Mouse (Mus musculus) CH12.LX (cell line): Measurements from ENCODE around the gene Sema6d. TPM values are rescaled to one million over a fixed set of nuclear protein-coding genes. Genes with fewer than 3 reads are reported as not detected.

ENCODE experiments used
- DNase-seq: peaks from one replicate; pipeline ENCODE4 v3.0.0-alpha.2; 2013; ENCODE audit errors: extremely low read depth
- H3K27ac ChIP-seq: 2 replicates; pipeline ENCODE4 v1.5.1; 2012; ENCODE audit warnings: low read depth, mild to moderate bottlenecking, control low read depth, moderate library complexity; ENCODE audit not compliant: insufficient read depth
- H3K27me3 ChIP-seq: replicated peaks from 2 replicates; pipeline ENCODE3; 2012; ENCODE audit warnings: inconsistent platforms
- H3K36me3 ChIP-seq, 2 experiments: replicated peaks in 1 of 2; 2 replicates each; pipeline versions ENCODE3 to v1.6.1; 2012; ENCODE audit warnings: inconsistent platforms in 1 of 2, low read length in 1 of 2, mild to moderate bottlenecking in 1 of 2, mixed read lengths in 1 of 2, moderate library complexity in 1 of 2; ENCODE audit not compliant: control insufficient read depth in 1 of 2, insufficient read depth in 1 of 2
- H3K4me1 ChIP-seq, 2 experiments: 2 replicates each; pipeline ENCODE4 v1.6.1; 2012; ENCODE audit warnings: inconsistent platforms in 1 of 2, moderate library complexity in 1 of 2; ENCODE audit not compliant: insufficient read depth in 2 of 2, control insufficient read depth in 1 of 2
- H3K4me2 ChIP-seq: 2 replicates; pipeline ENCODE4 v1.6.1; 2012; ENCODE audit warnings: low read depth, mild to moderate bottlenecking, control low read depth; ENCODE audit not compliant: poor library complexity, insufficient read depth, severe bottlenecking
- H3K4me3 ChIP-seq, 3 experiments: fragments of 150-350 bp in 1 of 3; sonication (generic) in 1 of 3; replicated peaks in 1 of 3; 2 replicates each; pipeline versions ENCODE3 to v1.5.1; 2011 to 2012; ENCODE audit warnings: low read depth in 2 of 3, low read length in 2 of 3, mild to moderate bottlenecking in 2 of 3, moderate library complexity in 2 of 3, control low read depth in 1 of 3, improper control_type of control experiment in 1 of 3, inconsistent platforms in 1 of 3, mixed read lengths in 1 of 3; ENCODE audit not compliant: poor library complexity in 1 of 3
- H3K79me2 ChIP-seq: replicated peaks from 2 replicates; pipeline ENCODE4 v1.6.1; 2012; ENCODE audit warnings: mild to moderate bottlenecking, moderate library complexity; ENCODE audit not compliant: control insufficient read depth, poor library complexity, insufficient read depth, severe bottlenecking; ENCODE audit errors: extremely low read depth
- H3K9ac ChIP-seq: 2 replicates; pipeline ENCODE4 v1.6.1; 2012; ENCODE audit warnings: low read depth, mild to moderate bottlenecking, control low read depth, moderate library complexity; ENCODE audit not compliant: insufficient read depth
- H3K9me3 ChIP-seq: replicated peaks from 2 replicates; pipeline ENCODE3; 2012; ENCODE audit warnings: low read length, inconsistent platforms, mixed read lengths
- CHD1 ChIP-seq: IDR thresholded peaks from 2 replicates; pipeline ENCODE4 v1.6.1; 2012; ENCODE audit warnings: low read depth, low read length, improper control_type of control experiment, inconsistent platforms
- CTCF ChIP-seq, 2 experiments: IDR thresholded peaks in 1 of 2; conservative IDR thresholded peaks in 1 of 2; 2 replicates each; pipeline ENCODE4 v1.5.1; 2011 to 2012; ENCODE audit warnings: low read depth in 2 of 2, low read length in 2 of 2, improper control_type of control experiment in 1 of 2, inconsistent platforms in 1 of 2, mild to moderate bottlenecking in 1 of 2, moderate library complexity in 1 of 2
- EP300 ChIP-seq: IDR thresholded peaks from 2 replicates; pipeline ENCODE4 v1.6.1; 2011; ENCODE audit warnings: low read length, improper control_type of control experiment
- ETS1 ChIP-seq: conservative IDR thresholded peaks from 2 replicates; pipeline ENCODE4 v1.6.1; 2012; ENCODE audit warnings: low read depth, mild to moderate bottlenecking, inconsistent platforms, low read length, improper control_type of control experiment, moderate library complexity
- GABPA ChIP-seq: IDR thresholded peaks from 2 replicates; pipeline ENCODE4 v1.6.1; 2012; ENCODE audit warnings: low read depth, low read length, improper control_type of control experiment, inconsistent platforms; ENCODE audit not compliant: insufficient replicate concordance
- HCFC1 ChIP-seq: IDR thresholded peaks from 2 replicates; pipeline ENCODE4 v1.6.1; 2012; ENCODE audit warnings: low read depth, mild to moderate bottlenecking, inconsistent platforms, low read length, improper control_type of control experiment
- JUN ChIP-seq: IDR thresholded peaks from 2 replicates; pipeline ENCODE4 v1.6.1; 2011; ENCODE audit warnings: low read depth, mild to moderate bottlenecking, low read length, improper control_type of control experiment, moderate library complexity; ENCODE audit not compliant: insufficient read depth
- MAFK ChIP-seq: IDR thresholded peaks from 2 replicates; pipeline ENCODE4 v1.6.1; 2011; ENCODE audit warnings: low read length, improper control_type of control experiment; ENCODE audit not compliant: insufficient replicate concordance
- MAZ ChIP-seq: IDR thresholded peaks from 2 replicates; pipeline ENCODE4 v1.6.1; 2012; ENCODE audit warnings: low read depth, mild to moderate bottlenecking, inconsistent platforms, low read length, improper control_type of control experiment, moderate library complexity
- MEF2A ChIP-seq: IDR thresholded peaks from 2 replicates; pipeline ENCODE4 v1.6.1; 2014; ENCODE audit warnings: low read depth, mild to moderate bottlenecking, inconsistent platforms, low read length, improper control_type of control experiment, borderline replicate concordance
- MYC ChIP-seq: IDR thresholded peaks from 2 replicates; pipeline ENCODE4 v1.6.1; 2011; ENCODE audit warnings: low read depth, mild to moderate bottlenecking, improper control_type of control experiment, low read length
- PAX5 ChIP-seq: IDR thresholded peaks from 2 replicates; pipeline ENCODE4 v1.6.1; 2012; ENCODE audit warnings: low read length, inconsistent platforms, mixed read lengths
- POLR2AphosphoS2 ChIP-seq: IDR thresholded peaks from 2 replicates; pipeline ENCODE4 v1.6.1; 2011; ENCODE audit warnings: low read depth, low read length, improper control_type of control experiment
- RAD21 ChIP-seq: IDR thresholded peaks from 2 replicates; pipeline ENCODE4 v1.6.1; 2011; ENCODE audit warnings: low read depth, mild to moderate bottlenecking, low read length, improper control_type of control experiment, moderate library complexity
- RCOR1 ChIP-seq: conservative IDR thresholded peaks from 2 replicates; pipeline ENCODE4 v1.6.1; 2012; ENCODE audit warnings: low read depth, mild to moderate bottlenecking, inconsistent platforms, low read length, improper control_type of control experiment
- SIN3A ChIP-seq: IDR thresholded peaks from 2 replicates; pipeline ENCODE4 v1.6.1; 2012; ENCODE audit warnings: low read length, improper control_type of control experiment, inconsistent platforms
- TBP ChIP-seq: conservative IDR thresholded peaks from 2 replicates; pipeline ENCODE4 v1.6.1; 2011; ENCODE audit warnings: low read depth, low read length, improper control_type of control experiment
- USF1 ChIP-seq: IDR thresholded peaks from 2 replicates; pipeline ENCODE4 v1.6.1; 2014; ENCODE audit warnings: low read depth, mild to moderate bottlenecking, inconsistent platforms, low read length, improper control_type of control experiment
- ZKSCAN1 ChIP-seq: IDR thresholded peaks from 2 replicates; pipeline ENCODE4 v1.6.1; 2012; ENCODE audit warnings: low read depth, inconsistent platforms, low read length, improper control_type of control experiment, borderline replicate concordance
- ZMIZ1 ChIP-seq: IDR thresholded peaks from 2 replicates; pipeline ENCODE4 v1.6.1; 2012; ENCODE audit warnings: low read depth, mild to moderate bottlenecking, inconsistent platforms, low read length, improper control_type of control experiment
- dilution Hi-C: fragments of 300-500 bp; cut with MboI; formaldehyde crosslinking; loops from 2 replicates; pipeline ENCODE4 v1.14.3; 2020; ENCODE audit warnings: low sequenced_read_pairs; ENCODE audit not compliant: extremely low pct_unique_long_range_greater_than_20kb, extremely low pct_ligation_motif_present
- in situ Hi-C: fragments of 300-500 bp; cut with MboI; formaldehyde crosslinking; loops from 3 replicates; pipeline ENCODE4 v1.14.3; 2019; ENCODE audit warnings: low sequenced_read_pairs, low pct_ligation_motif_present, low pct_unique_long_range_greater_than_20kb, mixed read lengths
- polyA plus RNA-seq: library from polyadenylated mRNA; unstranded; fragments of >175 nt; gene quantifications from 2 replicates; pipeline ENCODE4 v1.2.1, GENCODE M21; 2012; ENCODE audit warnings: low read depth; ENCODE audit not compliant: insufficient read length
- total RNA-seq, 2 experiments: library from RNA; depleted of rRNA; stranded (reverse); fragments of 300-350 nt in 1 of 2; fragments of >200 nt in 1 of 2; gene quantifications; 2 replicates each; pipeline ENCODE4 v1.2.3; 2012 to 2014

Sema6d gene
- total and polyA plus RNA-seq, 3 experiments, result not detected

- in situ Hi-C loops (no loop called here), dilution Hi-C loops (no loop called here)
- H3K4me1 ChIP-seq, result no peaks in the 10 kb centered on the region
- no peak overlapping the region for H3K9ac ChIP-seq
- H3K36me3 ChIP-seq, result no peaks in the 10 kb centered on the region
- H3K27me3 ChIP-seq, result no peaks in the 10 kb centered on the region
- no peaks in the 10 kb centered on the region for H3K79me2 ChIP-seq
- no peak for DNase-seq
- H3K4me2 ChIP-seq, result no peak overlapping the region
- peaks cover 40% of the 10 kb centered on the region for H3K9me3 ChIP-seq
- H3K27ac ChIP-seq, result no peak overlapping the region
- no peak overlapping the region for H3K4me3 ChIP-seq
- TF ChIP-seq POLR2AphosphoS2 (no peak), CHD1 (no peak), GABPA (no peak), HCFC1 (no peak), MYC (no peak), JUN (no peak), PAX5 (no peak), MEF2A (no peak), SIN3A (no peak)
Observed at GRCm38 (mm10) chr2:124277492-124277891, 187.7 kb downstream of the Sema6d start.

- DNase-seq, result no peak
- Histone ChIP-seq H3K9me3 (peaks cover 55% of the 10 kb centered on the region), H3K27me3 (no peaks in the 10 kb centered on the region), H3K4me1 (no peaks in the 10 kb centered on the region), H3K4me2 (no peak overlapping the region), H3K36me3 (no peaks in the 10 kb centered on the region), H3K79me2 (no peaks in the 10 kb centered on the region), H3K4me3 (no peak overlapping the region), H3K27ac (no peak overlapping the region), H3K9ac (no peak overlapping the region)
- dilution Hi-C loops (no loop called here), in situ Hi-C loops (no loop called here)
- TF ChIP-seq ZKSCAN1 (no peak), ZMIZ1 (no peak), ETS1 (no peak), SIN3A (no peak), MEF2A (no peak), RAD21 (no peak), EP300 (no peak), USF1 (no peak), MAZ (no peak), TBP (no peak), MAFK (no peak), RCOR1 (no peak), CTCF (conservative IDR thresholded peaks at IDR 0.05 in 1 of 2, IDR thresholded peaks at IDR 0.05 in 1 of 2; ENCODE audit: low read depth in 2 of 2, low read length in 2 of 2) (no peak), JUN (no peak)
Observed at GRCm38 (mm10) chr2:124285109-124285508, 195.3 kb downstream of the Sema6d start.
